Mouse (Mus musculus) right cerebral cortex, adult 2 months (tissue): ENCODE measurements around the gene Bfar.
"Not testable (repeated sequence)": the region's sequence is repeated elsewhere in the genome, so short reads cannot be mapped to it uniquely, and the experiment has no call there.

Experiments used
- DNase-seq, 2 experiments: peaks; one replicate each; pipeline ENCODE4 v3.0.0; 2021 to 2022; ENCODE audit warnings: low spot score in 2 of 2

Bfar gene

DNA sequence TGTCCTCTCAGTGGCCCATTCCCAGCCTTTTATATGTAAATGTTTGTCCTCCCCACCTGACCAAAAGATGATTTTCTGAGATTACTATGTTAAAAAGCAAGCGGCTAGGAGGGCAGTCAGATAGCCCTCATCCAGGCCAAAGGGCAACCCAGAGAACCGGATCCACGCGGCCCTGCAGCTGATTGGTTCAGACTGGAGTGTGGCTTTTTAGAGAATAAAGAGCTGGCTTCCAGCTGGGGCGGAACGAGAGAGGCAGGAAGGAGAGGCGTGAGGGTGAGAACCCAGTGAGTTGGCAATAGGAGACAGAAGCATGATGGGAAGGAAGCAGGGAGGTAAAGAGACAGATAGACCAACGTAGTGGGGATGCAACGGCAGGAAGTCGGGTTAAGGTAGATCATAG is 51.3 kb downstream of the Bfar start:
- DNase-seq = no peak

DNA sequence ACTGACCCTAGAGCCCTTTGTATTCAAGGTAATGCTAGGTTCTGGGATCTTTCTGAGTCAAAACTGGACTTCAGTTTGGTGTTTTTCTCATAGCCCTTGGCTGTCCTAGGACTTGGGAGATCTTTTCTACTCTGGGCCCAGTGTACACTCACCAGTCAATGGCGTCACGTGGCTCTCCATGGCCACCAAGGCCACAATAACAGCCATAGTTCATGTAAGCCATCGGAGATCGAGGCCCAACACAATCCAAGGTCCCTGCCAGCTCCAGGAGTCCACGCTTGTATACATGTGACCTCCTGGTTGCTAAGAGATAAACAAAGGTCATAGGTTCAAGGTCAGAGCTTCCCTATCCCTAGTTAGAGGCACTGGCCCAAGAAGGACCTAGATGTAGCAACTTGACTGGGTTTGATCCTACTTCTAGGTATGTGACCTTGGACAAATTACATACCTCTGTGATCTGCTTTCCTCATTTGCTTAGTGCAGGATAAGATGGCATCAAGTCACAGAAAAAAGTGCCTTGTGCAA is 56.2 kb downstream of the Bfar start:
- no peak for DNase-seq

DNA sequence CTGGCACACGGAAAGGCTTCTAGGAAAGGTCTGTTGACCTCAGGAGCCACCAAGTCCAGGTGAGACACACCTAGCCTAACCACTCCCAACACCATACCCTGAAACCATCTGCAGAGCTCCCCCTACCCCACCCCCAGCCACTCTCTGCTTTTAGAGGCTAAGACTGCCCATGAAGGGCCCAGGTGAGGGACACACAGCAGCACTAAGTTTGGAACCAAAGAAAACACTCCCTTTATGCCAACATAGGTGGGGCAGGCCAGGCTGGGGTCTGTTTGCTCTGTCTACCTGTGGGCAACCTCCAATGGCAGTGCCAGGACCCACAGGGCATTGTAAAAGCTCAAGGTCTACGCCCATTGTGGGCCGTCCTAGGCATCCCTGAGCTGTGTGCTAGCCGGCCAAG is 57.8 kb downstream of the Bfar start:
- DNase-seq = no peak

DNA sequence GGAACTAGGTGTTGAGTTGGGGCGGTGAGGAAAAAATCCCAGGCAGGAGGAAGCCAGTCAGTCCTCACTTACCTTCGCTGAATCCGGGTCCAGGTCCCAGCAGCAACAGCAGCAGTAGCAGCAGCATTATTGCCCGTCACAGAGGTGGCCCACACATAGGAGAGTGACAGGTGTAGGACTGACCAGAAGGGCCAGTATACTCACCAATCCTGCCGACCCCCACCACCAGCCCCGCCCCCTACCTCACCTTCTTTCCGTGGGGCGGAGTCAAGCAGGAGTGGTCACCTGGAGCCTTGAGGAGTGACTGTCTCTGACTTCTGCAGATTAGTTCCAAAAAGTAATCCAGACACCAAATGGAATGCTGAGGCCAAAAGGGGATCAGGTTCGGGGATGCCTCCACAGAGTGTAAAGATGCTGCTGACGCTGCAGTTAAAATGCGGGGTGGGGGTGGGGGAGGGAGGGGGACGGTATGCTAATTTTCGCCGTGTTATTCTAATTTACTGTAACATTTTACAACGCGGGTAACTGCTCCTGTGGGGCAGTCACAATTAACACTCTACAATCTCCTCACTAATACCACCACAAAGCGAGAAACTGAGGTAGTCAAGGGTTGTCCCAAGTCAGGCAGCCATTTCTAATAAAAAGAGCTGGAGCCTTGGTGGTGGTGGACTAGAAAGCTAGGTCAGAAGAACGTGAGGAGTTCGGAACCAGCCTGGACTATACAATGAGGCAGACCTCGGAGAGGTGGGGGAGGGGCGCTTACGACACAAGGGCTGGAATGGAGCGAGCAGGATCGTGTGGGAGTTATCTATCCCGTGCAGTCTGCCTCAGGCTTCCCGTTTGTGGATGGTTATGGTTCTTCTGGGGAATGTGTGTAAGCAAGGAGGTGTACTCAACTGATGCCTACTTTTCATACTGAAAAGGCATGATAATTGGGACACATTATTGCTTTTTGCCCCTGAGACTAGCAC is 58.9 kb downstream of the Bfar start, which contains the start of gene Pla2g10:
Gene Pla2g10, minus strand, starts transcription at position 699 of the 971 bp plus-strand sequence.
- no peak for DNase-seq

DNA sequence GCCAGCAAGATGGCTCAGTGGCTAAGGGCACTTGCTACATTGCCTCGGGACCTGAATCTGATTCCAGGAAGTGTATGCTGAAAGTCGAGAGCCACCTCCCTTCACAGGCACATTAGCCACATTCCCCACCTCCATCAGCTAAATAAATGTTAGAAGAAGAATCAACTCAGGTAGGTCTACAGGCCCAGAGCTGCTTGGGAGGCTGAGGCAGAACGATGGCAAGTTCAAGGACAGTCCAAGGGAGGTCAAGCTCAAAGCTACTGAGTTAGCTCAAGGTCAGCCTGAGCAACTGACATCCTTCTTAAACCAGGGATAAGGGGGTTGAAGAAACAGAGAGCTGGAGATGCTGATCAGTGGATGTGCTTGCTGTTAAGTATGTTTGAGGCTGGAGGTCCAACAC is 61.1 kb downstream of the Bfar start:
- no peak for DNase-seq

DNA sequence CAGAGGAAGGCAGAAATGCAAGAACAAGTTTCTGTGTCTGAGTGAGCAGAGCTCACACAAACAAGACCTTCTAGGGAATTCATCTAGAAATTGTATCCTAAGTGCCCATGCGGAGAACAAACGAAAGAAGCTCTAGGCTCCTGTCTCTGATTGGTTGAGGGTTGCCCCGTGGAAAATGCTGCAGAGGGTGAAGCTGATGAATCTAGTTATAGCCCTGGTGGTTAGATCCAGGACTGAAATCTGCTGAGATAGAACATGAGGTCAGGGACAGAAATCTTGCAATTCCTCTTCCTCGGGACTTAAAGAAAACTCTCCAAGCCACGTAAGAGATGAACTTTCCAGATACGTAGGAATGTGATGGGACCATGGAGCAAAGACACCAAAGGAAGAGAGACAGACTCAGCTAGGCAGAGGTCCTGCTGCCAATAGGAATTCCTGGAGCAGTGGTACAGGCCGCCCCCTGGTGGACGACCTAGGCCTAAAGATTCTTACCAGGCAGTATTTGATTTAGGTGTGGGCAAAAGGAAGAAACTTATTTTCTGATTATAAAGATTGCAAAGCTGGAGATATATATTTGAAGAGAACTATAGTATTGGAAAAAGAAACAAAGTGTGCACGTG is 62.0 kb downstream of the Bfar start:
- DNase-seq = peak; percentile 84 to 88

DNA sequence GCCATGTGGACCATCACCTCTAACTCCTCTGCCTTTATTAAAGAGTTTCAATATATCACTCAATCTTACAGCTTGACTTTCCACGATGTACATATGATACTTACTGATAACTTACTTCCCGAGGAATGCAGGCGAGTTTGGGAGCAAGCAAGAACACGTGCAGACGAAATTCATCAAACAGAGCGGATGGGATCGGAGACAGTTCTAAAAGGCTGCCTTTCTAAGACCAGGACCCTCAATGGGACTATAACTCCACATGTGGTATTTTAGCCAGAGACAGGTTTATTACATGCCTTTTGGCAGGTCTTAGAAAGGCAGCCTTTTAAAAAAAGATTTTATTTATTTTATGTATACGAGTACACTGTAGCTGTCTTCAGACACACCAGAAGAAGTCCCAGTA is 64.3 kb downstream of the Bfar start:
- DNase-seq = no peak

DNA sequence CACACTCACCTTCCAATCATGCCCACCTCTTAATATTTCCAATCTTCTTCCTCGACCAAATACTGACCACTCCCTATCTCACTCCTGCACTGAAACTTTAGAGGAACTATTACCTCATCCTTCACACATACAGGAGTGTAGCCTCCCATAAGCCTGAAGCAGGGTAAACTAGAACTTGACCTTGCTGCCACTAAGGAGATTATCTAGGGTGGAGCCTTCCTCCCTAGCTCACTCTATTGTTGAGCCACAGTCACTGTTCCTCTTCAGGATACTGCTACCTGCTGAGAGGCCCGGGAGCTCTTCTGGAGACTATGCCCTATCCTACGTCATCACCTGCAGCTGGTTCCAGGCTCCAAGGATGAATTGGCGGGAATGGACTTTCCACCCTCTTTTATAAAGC is 67.4 kb downstream of the Bfar start:
- DNase-seq = not testable (repeated sequence)

DNA sequence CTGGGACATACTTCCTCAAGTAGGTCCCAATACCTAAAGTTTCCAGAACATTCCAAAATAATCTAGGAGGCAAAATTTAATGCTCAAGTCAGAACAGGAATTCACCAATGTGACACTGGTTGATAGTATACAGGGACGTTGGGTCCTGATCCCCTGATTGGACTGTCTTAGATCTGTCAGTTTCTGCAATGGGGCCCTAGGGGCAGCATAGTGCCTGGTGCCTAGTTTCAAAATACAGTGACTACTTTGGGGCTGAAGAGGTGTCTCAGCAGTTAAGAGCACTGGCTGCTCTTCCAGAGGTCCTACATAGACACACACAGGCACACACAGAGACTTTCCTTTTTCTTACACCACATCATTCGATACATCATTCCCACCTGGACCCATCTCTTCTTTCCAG is 69.2 kb downstream of the Bfar start:
- DNase-seq = no peak

DNA sequence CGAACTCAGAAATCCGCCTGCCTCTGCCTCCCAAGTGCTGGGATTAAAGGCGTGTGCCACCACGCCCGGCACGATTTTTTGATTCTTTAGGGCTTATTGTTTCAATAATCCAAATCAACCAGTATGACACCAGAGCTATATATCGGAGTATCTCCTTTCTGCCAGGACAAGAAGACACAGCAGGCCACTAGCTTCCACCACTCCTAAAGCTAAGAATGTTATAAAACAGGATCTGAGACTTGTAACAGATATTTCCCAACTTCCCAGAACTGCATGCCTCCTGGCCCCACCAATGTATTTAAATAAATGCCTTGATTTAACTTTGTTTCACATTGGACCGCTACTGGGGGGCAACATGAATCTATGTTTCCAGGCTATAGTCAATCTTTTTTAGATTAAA is 76.0 kb downstream of the Bfar start:
- DNase-seq = no peak

DNA sequence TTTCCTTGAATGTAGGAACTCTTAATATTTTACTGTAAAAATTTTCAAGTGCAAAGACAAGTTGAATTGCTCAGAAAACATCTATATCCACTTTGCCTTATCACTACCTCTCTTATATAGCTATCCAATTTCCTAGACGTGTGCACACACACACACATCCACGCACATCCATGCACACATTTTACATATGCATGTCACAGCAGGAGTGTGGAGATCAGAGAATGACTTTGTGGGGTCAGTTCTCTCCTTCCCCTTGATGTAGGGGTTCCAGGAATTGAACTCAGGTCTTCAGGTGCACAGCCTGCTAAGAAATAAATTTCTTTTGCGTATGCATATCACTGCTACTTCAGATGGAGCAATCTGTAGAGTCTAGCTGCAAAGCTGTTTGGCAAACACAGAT is 76.5 kb downstream of the Bfar start:
- DNase-seq = no peak

DNA sequence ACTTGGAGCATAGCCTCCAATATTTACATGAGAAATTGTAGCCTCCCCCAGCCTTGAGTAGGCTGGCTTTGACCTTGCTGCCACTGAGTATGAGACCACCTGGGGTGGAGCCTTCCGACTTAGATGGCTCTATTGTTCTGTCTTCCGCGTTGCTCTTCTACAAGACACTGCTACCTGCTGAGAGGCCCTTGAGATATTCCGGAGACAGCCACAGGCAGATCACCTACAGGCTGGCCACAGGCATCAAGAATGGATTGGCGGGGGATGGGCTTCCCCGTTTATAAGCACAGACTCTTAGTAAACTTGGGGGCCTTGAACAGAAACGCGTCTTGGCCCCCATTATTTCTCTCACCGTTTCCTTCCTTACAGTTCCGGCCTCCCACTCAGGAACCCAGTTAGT is 77.2 kb downstream of the Bfar start:
- not testable (repeated sequence) for DNase-seq

DNA sequence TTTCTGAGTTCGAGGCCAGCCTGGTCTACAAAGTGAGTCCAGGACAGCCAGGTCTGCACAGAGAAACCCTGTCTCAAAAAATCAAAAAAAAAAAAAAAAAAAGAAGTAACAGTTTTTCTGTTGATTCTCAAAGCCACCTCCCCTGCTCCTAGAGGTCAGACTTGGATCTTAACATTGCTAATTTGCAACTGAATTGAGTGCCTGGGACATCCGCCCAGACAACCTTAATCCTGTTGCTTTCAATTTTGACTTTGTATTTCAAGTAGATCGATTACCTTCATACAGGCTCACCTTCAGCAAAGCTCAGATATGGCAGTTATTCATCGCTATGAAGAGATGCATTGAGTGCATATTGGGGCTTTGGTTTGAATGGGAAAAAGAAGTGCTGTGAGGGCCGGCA is 77.6 kb downstream of the Bfar start:
- DNase-seq = no peak

DNA sequence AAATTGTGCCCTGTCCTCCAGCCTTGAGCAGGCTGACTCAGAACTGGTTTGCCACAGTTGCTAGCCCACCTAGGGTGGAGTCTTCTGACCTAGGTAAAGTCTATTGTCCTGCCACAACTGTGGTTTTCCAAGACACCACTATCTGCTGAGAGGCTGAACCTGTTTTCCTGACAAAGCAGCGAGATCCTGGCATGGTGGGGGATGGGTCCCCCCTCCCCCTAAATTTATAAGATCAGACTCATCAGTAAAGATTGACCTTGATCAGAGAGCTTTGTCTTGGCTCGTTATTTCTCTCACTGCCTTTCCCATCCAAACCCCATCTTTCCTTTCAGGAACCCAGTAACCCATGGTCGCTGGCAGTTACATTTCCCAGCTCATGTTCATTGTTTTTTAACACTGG is 78.3 kb downstream of the Bfar start:
- no peak for DNase-seq

DNA sequence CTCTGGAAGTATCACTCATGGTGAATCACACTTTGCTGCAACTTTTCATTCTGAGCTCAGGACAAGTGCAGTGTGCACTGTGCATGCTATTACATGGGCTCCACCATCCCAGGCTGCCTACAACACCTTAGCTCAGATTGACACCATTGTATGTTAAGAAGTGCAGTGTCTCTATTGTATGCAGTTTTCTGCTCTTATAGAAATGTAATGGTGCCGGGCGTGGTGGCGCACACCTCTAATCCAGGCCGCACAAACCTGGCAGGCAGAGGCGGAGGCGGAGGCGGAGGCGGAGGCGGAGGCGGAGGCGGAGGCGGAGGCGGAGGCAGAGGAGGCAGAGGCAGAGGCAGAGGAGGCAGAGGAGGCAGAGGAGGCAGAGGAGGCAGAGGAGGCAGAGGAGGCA is 79.0 kb downstream of the Bfar start:
- no peak for DNase-seq
